Mouse (Mus musculus): ENCODE results near the gene Six5. TPM values are rescaled to one million over a fixed set of nuclear protein-coding genes. Genes with fewer than 3 reads are reported as not detected.

The Six5 gene
- polyA plus RNA-seq (2012; rRNA removed): 3.5 and 4.6 TPM in 2 replicates

- DNase-seq: no peak
- no peak for TF ChIP-seq POLR2A (IDR thresholded peaks at IDR 0.05; ENCODE audit: borderline replicate concordance, insufficient read depth, low read length)
- peak within 1 kb of the TSS; percentile 41 for H3K4me3 ChIP-seq (replicated peaks; ENCODE audit: insufficient read depth, low read depth, low read length)
- H3K4me1 ChIP-seq (ENCODE audit: control insufficient read depth, insufficient read depth, low read length): no peaks in the 10 kb centered on the region
- H3K27ac ChIP-seq (ENCODE audit: insufficient read depth, low read length): no peak within 1 kb of the TSS
- WGBS: 1% methylated on average over 32 of the region's 36 CpGs
- peaks cover 1% of the 10 kb centered on the region; the same call in 1 of the 2 replicates for H3K27me3 ChIP-seq (ENCODE audit: control insufficient read depth, insufficient read depth, low read length)
These were observed at the start of gene Six5 for GRCm38 (mm10) chr7:19094471-19094825. Gene Six5, plus strand, starts transcription at chr7:19094594.

GRCm38 (mm10) chr7:19044616-19045015, 49.8 kb upstream of the Six5 start:
- DNase-seq: no peak
- Histone ChIP-seq H3K4me3 (replicated peaks; ENCODE audit: insufficient read depth, low read depth, low read length) (no peak overlapping the region), H3K4me1 (ENCODE audit: control insufficient read depth, insufficient read depth, low read length) (peaks cover 18% of the 10 kb centered on the region), H3K27ac (ENCODE audit: insufficient read depth, low read length) (no peak overlapping the region), H3K27me3 (ENCODE audit: control insufficient read depth, insufficient read depth, low read length) (no peaks in the 10 kb centered on the region)
- TF ChIP-seq CTCF (IDR thresholded peaks at IDR 0.05; ENCODE audit: borderline replicate concordance, insufficient read depth, low read depth, low read length) (no peak), POLR2A (IDR thresholded peaks at IDR 0.05; ENCODE audit: borderline replicate concordance, insufficient read depth, low read length) (no peak)
- WGBS: 98% methylated on average over 6 of the region's 6 CpGs

- TF ChIP-seq POLR2A (IDR thresholded peaks at IDR 0.05; ENCODE audit: borderline replicate concordance, insufficient read depth, low read length): no peak
- TF ChIP-seq CTCF (IDR thresholded peaks at IDR 0.05; ENCODE audit: borderline replicate concordance, insufficient read depth, low read depth, low read length): 0 out of 2 replicates have a peak, but pooled peaks have one; percentile 16
- Histone ChIP-seq H3K4me1 (ENCODE audit: control insufficient read depth, insufficient read depth, low read length) (peaks cover 18% of the 10 kb centered on the region), H3K27me3 (ENCODE audit: control insufficient read depth, insufficient read depth, low read length) (no peaks in the 10 kb centered on the region), H3K27ac (ENCODE audit: insufficient read depth, low read length) (no peak overlapping the region), H3K4me3 (replicated peaks; ENCODE audit: insufficient read depth, low read depth, low read length) (no peak overlapping the region)
- DNase-seq: peak; percentile 75 to 89
- WGBS: 54% methylated on average over 11 of the region's 11 CpGs
These were observed 47.9 kb upstream of the Six5 start for GRCm38 (mm10) chr7:19046286-19047069.

- Histone ChIP-seq H3K27ac (ENCODE audit: insufficient read depth, low read length) (no peak overlapping the region), H3K27me3 (ENCODE audit: control insufficient read depth, insufficient read depth, low read length) (no peaks in the 10 kb centered on the region), H3K4me1 (ENCODE audit: control insufficient read depth, insufficient read depth, low read length) (peaks cover 18% of the 10 kb centered on the region), H3K4me3 (replicated peaks; ENCODE audit: insufficient read depth, low read depth, low read length) (no peak overlapping the region)
- WGBS: 80% methylated on average over 14 of the region's 14 CpGs
- TF ChIP-seq CTCF (IDR thresholded peaks at IDR 0.05; ENCODE audit: borderline replicate concordance, insufficient read depth, low read depth, low read length) (no peak), POLR2A (IDR thresholded peaks at IDR 0.05; ENCODE audit: borderline replicate concordance, insufficient read depth, low read length) (no peak)
- DNase-seq: no peak
These were observed 46.3 kb upstream of the Six5 start for GRCm38 (mm10) chr7:19048006-19048527.

- no peak for TF ChIP-seq CTCF (IDR thresholded peaks at IDR 0.05; ENCODE audit: borderline replicate concordance, insufficient read depth, low read depth, low read length)
- TF ChIP-seq POLR2A (IDR thresholded peaks at IDR 0.05; ENCODE audit: borderline replicate concordance, insufficient read depth, low read length): no peak
- 78% methylated on average over 5 of the region's 5 CpGs for WGBS
- DNase-seq: no peak
- H3K27me3 ChIP-seq (ENCODE audit: control insufficient read depth, insufficient read depth, low read length): no peaks in the 10 kb centered on the region
- peaks cover 18% of the 10 kb centered on the region for H3K4me1 ChIP-seq (ENCODE audit: control insufficient read depth, insufficient read depth, low read length)
- no peak overlapping the region for H3K4me3 ChIP-seq (replicated peaks; ENCODE audit: insufficient read depth, low read depth, low read length)
- H3K27ac ChIP-seq (ENCODE audit: insufficient read depth, low read length): no peak overlapping the region
These were observed 45.1 kb upstream of the Six5 start for GRCm38 (mm10) chr7:19049252-19049651.

GRCm38 (mm10) chr7:19050172-19050571, 44.2 kb upstream of the Six5 start:
- WGBS: 22% methylated on average over 8 of the region's 8 CpGs
- Histone ChIP-seq H3K4me3 (replicated peaks; ENCODE audit: insufficient read depth, low read depth, low read length) (no peak overlapping the region), H3K27me3 (ENCODE audit: control insufficient read depth, insufficient read depth, low read length) (no peaks in the 10 kb centered on the region), H3K27ac (ENCODE audit: insufficient read depth, low read length) (no peak overlapping the region), H3K4me1 (ENCODE audit: control insufficient read depth, insufficient read depth, low read length) (peaks cover 18% of the 10 kb centered on the region)
- TF ChIP-seq CTCF (IDR thresholded peaks at IDR 0.05; ENCODE audit: borderline replicate concordance, insufficient read depth, low read depth, low read length): no peak
- no peak for TF ChIP-seq POLR2A (IDR thresholded peaks at IDR 0.05; ENCODE audit: borderline replicate concordance, insufficient read depth, low read length)
- no peak for DNase-seq

- 83% methylated on average over 4 of the region's 4 CpGs for WGBS
- no peak for DNase-seq
- TF ChIP-seq POLR2A (IDR thresholded peaks at IDR 0.05; ENCODE audit: borderline replicate concordance, insufficient read depth, low read length): no peak
- TF ChIP-seq CTCF (IDR thresholded peaks at IDR 0.05; ENCODE audit: borderline replicate concordance, insufficient read depth, low read depth, low read length): no peak
- peaks cover 9% of the 10 kb centered on the region for H3K4me1 ChIP-seq (ENCODE audit: control insufficient read depth, insufficient read depth, low read length)
- H3K27me3 ChIP-seq (ENCODE audit: control insufficient read depth, insufficient read depth, low read length): no peaks in the 10 kb centered on the region
- H3K4me3 ChIP-seq (replicated peaks; ENCODE audit: insufficient read depth, low read depth, low read length): no peak overlapping the region
- H3K27ac ChIP-seq (ENCODE audit: insufficient read depth, low read length): no peak overlapping the region
These were observed 43.2 kb upstream of the Six5 start for GRCm38 (mm10) chr7:19051161-19051560.
